Mouse (Mus musculus) CH12.LX (cell line): ENCODE measurements around the gene Esr1. TPM values are rescaled to one million over a fixed set of nuclear protein-coding genes. Genes with fewer than 3 reads are reported as not detected.

Experiments
- DNase-seq: peaks from one replicate; pipeline ENCODE4 v3.0.0-alpha.2; 2013; ENCODE audit errors: extremely low read depth
- H3K27ac ChIP-seq: 2 replicates; pipeline ENCODE4 v1.5.1; 2012; ENCODE audit warnings: low read depth, mild to moderate bottlenecking, control low read depth, moderate library complexity; ENCODE audit not compliant: insufficient read depth
- H3K27me3 ChIP-seq: replicated peaks from 2 replicates; pipeline ENCODE3; 2012; ENCODE audit warnings: inconsistent platforms
- H3K36me3 ChIP-seq, 2 experiments: replicated peaks in 1 of 2; 2 replicates each; pipeline versions ENCODE3 to v1.6.1; 2012; ENCODE audit warnings: inconsistent platforms in 1 of 2, low read length in 1 of 2, mild to moderate bottlenecking in 1 of 2, mixed read lengths in 1 of 2, moderate library complexity in 1 of 2; ENCODE audit not compliant: control insufficient read depth in 1 of 2, insufficient read depth in 1 of 2
- H3K4me1 ChIP-seq, 2 experiments: 2 replicates each; pipeline ENCODE4 v1.6.1; 2012; ENCODE audit warnings: inconsistent platforms in 1 of 2, moderate library complexity in 1 of 2; ENCODE audit not compliant: insufficient read depth in 2 of 2, control insufficient read depth in 1 of 2
- H3K4me2 ChIP-seq: 2 replicates; pipeline ENCODE4 v1.6.1; 2012; ENCODE audit warnings: low read depth, mild to moderate bottlenecking, control low read depth; ENCODE audit not compliant: poor library complexity, insufficient read depth, severe bottlenecking
- H3K4me3 ChIP-seq, 3 experiments: fragments of 150-350 bp in 1 of 3; sonication (generic) in 1 of 3; replicated peaks in 1 of 3; 2 replicates each; pipeline versions ENCODE3 to v1.5.1; 2011 to 2012; ENCODE audit warnings: low read depth in 2 of 3, low read length in 2 of 3, mild to moderate bottlenecking in 2 of 3, moderate library complexity in 2 of 3, control low read depth in 1 of 3, improper control_type of control experiment in 1 of 3, inconsistent platforms in 1 of 3, mixed read lengths in 1 of 3; ENCODE audit not compliant: poor library complexity in 1 of 3
- H3K79me2 ChIP-seq: replicated peaks from 2 replicates; pipeline ENCODE4 v1.6.1; 2012; ENCODE audit warnings: mild to moderate bottlenecking, moderate library complexity; ENCODE audit not compliant: control insufficient read depth, poor library complexity, insufficient read depth, severe bottlenecking; ENCODE audit errors: extremely low read depth
- H3K9ac ChIP-seq: 2 replicates; pipeline ENCODE4 v1.6.1; 2012; ENCODE audit warnings: low read depth, mild to moderate bottlenecking, control low read depth, moderate library complexity; ENCODE audit not compliant: insufficient read depth
- H3K9me3 ChIP-seq: replicated peaks from 2 replicates; pipeline ENCODE3; 2012; ENCODE audit warnings: low read length, inconsistent platforms, mixed read lengths
- BHLHE40 ChIP-seq: IDR thresholded peaks from 2 replicates; pipeline ENCODE4 v1.6.1; 2011; ENCODE audit warnings: mild to moderate bottlenecking, low read depth, low read length, improper control_type of control experiment
- CHD2 ChIP-seq: IDR thresholded peaks from 2 replicates; pipeline ENCODE4 v1.6.1; 2011; ENCODE audit warnings: low read length, improper control_type of control experiment
- E2F4 ChIP-seq: IDR thresholded peaks from 2 replicates; pipeline ENCODE4 v1.6.1; 2011; ENCODE audit warnings: low read depth, low read length, improper control_type of control experiment; ENCODE audit not compliant: insufficient replicate concordance
- EP300 ChIP-seq: IDR thresholded peaks from 2 replicates; pipeline ENCODE4 v1.6.1; 2011; ENCODE audit warnings: low read length, improper control_type of control experiment
- ETS1 ChIP-seq: conservative IDR thresholded peaks from 2 replicates; pipeline ENCODE4 v1.6.1; 2012; ENCODE audit warnings: low read depth, mild to moderate bottlenecking, inconsistent platforms, low read length, improper control_type of control experiment, moderate library complexity
- IRF4 ChIP-seq: IDR thresholded peaks from 2 replicates; pipeline ENCODE4 v1.6.1; 2014; ENCODE audit warnings: low read depth, mild to moderate bottlenecking, inconsistent platforms, low read length, improper control_type of control experiment
- JUN ChIP-seq: IDR thresholded peaks from 2 replicates; pipeline ENCODE4 v1.6.1; 2011; ENCODE audit warnings: low read depth, mild to moderate bottlenecking, low read length, improper control_type of control experiment, moderate library complexity; ENCODE audit not compliant: insufficient read depth
- JUND ChIP-seq: conservative IDR thresholded peaks from 2 replicates; pipeline ENCODE4 v1.6.1; 2011; ENCODE audit warnings: low read depth, low read length, improper control_type of control experiment
- KAT2A ChIP-seq: IDR thresholded peaks from 2 replicates; pipeline ENCODE4 v1.6.1; 2012; ENCODE audit warnings: low read length, improper control_type of control experiment, inconsistent platforms; ENCODE audit not compliant: insufficient replicate concordance
- MAFK ChIP-seq: IDR thresholded peaks from 2 replicates; pipeline ENCODE4 v1.6.1; 2011; ENCODE audit warnings: low read length, improper control_type of control experiment; ENCODE audit not compliant: insufficient replicate concordance
- MAZ ChIP-seq: IDR thresholded peaks from 2 replicates; pipeline ENCODE4 v1.6.1; 2012; ENCODE audit warnings: low read depth, mild to moderate bottlenecking, inconsistent platforms, low read length, improper control_type of control experiment, moderate library complexity
- MXI1 ChIP-seq: IDR thresholded peaks from 2 replicates; pipeline ENCODE4 v1.6.1; 2011; ENCODE audit warnings: mild to moderate bottlenecking, low read depth, low read length, improper control_type of control experiment
- NELFE ChIP-seq: IDR thresholded peaks from 2 replicates; pipeline ENCODE4 v1.6.1; 2011; ENCODE audit warnings: low read depth, low read length, improper control_type of control experiment
- PAX5 ChIP-seq: IDR thresholded peaks from 2 replicates; pipeline ENCODE4 v1.6.1; 2012; ENCODE audit warnings: low read length, inconsistent platforms, mixed read lengths
- POLR2A ChIP-seq: IDR thresholded peaks from 2 replicates; pipeline ENCODE4 v1.6.1; 2011; ENCODE audit warnings: low read depth, mild to moderate bottlenecking, improper control_type of control experiment, low read length
- POLR2AphosphoS2 ChIP-seq: IDR thresholded peaks from 2 replicates; pipeline ENCODE4 v1.6.1; 2011; ENCODE audit warnings: low read depth, low read length, improper control_type of control experiment
- RAD21 ChIP-seq: IDR thresholded peaks from 2 replicates; pipeline ENCODE4 v1.6.1; 2011; ENCODE audit warnings: low read depth, mild to moderate bottlenecking, low read length, improper control_type of control experiment, moderate library complexity
- RCOR1 ChIP-seq: conservative IDR thresholded peaks from 2 replicates; pipeline ENCODE4 v1.6.1; 2012; ENCODE audit warnings: low read depth, mild to moderate bottlenecking, inconsistent platforms, low read length, improper control_type of control experiment
- SMC3 ChIP-seq: IDR thresholded peaks from 2 replicates; pipeline ENCODE4 v1.6.1; 2011; ENCODE audit warnings: low read depth, low read length, improper control_type of control experiment
- TBP ChIP-seq: conservative IDR thresholded peaks from 2 replicates; pipeline ENCODE4 v1.6.1; 2011; ENCODE audit warnings: low read depth, low read length, improper control_type of control experiment
- USF1 ChIP-seq: IDR thresholded peaks from 2 replicates; pipeline ENCODE4 v1.6.1; 2014; ENCODE audit warnings: low read depth, mild to moderate bottlenecking, inconsistent platforms, low read length, improper control_type of control experiment
- ZC3H11A ChIP-seq: IDR thresholded peaks from 2 replicates; pipeline ENCODE4 v1.6.1; 2012; ENCODE audit warnings: low read depth, mild to moderate bottlenecking, inconsistent platforms, low read length, improper control_type of control experiment
- ZNF384 ChIP-seq: IDR thresholded peaks from 2 replicates; pipeline ENCODE4 v1.6.1; 2012; ENCODE audit warnings: low read depth, low read length, improper control_type of control experiment, inconsistent platforms
- dilution Hi-C: fragments of 300-500 bp; cut with MboI; formaldehyde crosslinking; loops from 2 replicates; pipeline ENCODE4 v1.14.3; 2020; ENCODE audit warnings: low sequenced_read_pairs; ENCODE audit not compliant: extremely low pct_unique_long_range_greater_than_20kb, extremely low pct_ligation_motif_present
- in situ Hi-C: fragments of 300-500 bp; cut with MboI; formaldehyde crosslinking; loops from 3 replicates; pipeline ENCODE4 v1.14.3; 2019; ENCODE audit warnings: low sequenced_read_pairs, low pct_ligation_motif_present, low pct_unique_long_range_greater_than_20kb, mixed read lengths
- polyA plus RNA-seq: library from polyadenylated mRNA; unstranded; fragments of >175 nt; gene quantifications from 2 replicates; pipeline ENCODE4 v1.2.1, GENCODE M21; 2012; ENCODE audit warnings: low read depth; ENCODE audit not compliant: insufficient read length
- total RNA-seq, 2 experiments: library from RNA; depleted of rRNA; stranded (reverse); fragments of 300-350 nt in 1 of 2; fragments of >200 nt in 1 of 2; gene quantifications; 2 replicates each; pipeline ENCODE4 v1.2.3; 2012 to 2014

Esr1 gene
- total and polyA plus RNA-seq, 3 experiments: 0.63 to 1.0 (median 0.64) TPM

DNA sequence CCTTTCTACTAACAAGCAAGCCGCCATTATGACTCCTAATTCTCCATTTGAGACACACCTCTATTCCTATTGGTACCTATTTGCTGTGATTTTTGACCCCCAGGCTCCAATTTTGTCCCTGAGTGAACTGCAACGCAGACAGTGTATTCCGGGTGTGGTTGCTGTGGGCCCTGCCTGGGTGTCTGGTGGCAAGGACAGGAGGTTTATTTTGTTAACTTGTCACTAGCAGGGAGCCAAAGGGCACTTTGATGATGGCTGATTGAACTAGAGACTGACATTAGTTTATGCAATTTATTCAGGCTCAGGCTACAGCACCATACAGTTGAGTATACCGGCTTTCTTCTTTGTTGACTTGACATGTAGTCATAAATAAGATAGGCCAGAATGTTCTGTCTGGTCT, 13.2 kb downstream of the Esr1 start:
- in situ Hi-C loops: loop anchor here (25.0 kb wide), 1 partner anchor 538 kb away; no protein-coding TSS in a partner anchor
- no peak overlapping the region for H3K4me2 ChIP-seq
- H3K9ac ChIP-seq: no peak overlapping the region
- H3K27ac ChIP-seq: no peak overlapping the region
- dilution Hi-C loops: no loop called here
- no peaks in the 10 kb centered on the region for H3K27me3 ChIP-seq
- H3K36me3 ChIP-seq: no peaks in the 10 kb centered on the region
- no peaks in the 10 kb centered on the region for H3K9me3 ChIP-seq
- peaks cover 0 to 11% of the 10 kb centered on the region in 2 experiments; a peak in 2 of 4 replicates for H3K4me1 ChIP-seq
- H3K4me3 ChIP-seq: no peak overlapping the region
- H3K79me2 ChIP-seq: no peaks in the 10 kb centered on the region
- no peak for DNase-seq
- TF ChIP-seq BHLHE40 (no peak), EP300 (no peak), ETS1 (no peak), E2F4 (no peak), JUN (no peak), ZC3H11A (no peak)

DNA sequence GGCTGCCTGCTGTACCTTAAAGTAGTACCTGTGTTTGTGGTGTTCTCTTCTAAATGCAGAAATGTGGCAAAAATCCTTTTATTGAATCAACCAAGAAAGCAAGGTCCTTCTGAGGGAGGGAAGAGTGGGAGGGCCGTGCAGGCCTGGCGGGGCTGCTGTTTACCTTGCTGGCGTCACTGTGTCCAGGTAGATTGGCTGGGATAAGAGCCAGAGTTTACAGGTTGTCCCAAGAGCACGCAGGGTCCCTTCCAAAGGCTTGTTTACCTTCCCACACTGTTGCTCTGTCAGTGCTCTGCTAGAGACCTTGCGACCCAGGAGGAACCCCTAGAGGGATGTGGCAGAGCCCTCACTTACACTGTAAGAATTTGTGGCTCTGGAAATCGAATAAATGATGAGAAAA, 13.9 kb downstream of the Esr1 start:
- Histone ChIP-seq H3K27me3 (no peaks in the 10 kb centered on the region), H3K9me3 (no peaks in the 10 kb centered on the region), H3K79me2 (no peaks in the 10 kb centered on the region), H3K9ac (no peak overlapping the region), H3K4me3 (no peak overlapping the region), H3K27ac (no peak overlapping the region), H3K4me1 (peaks cover 0 to 8% of the 10 kb centered on the region in 2 experiments; a peak in 2 of 4 replicates), H3K4me2 (no peak overlapping the region), H3K36me3 (no peaks in the 10 kb centered on the region)
- dilution Hi-C loops (no loop called here), in situ Hi-C loops (loop anchor here (25.0 kb wide), 1 partner anchor 362 kb away; no protein-coding TSS in a partner anchor)
- no peak for TF ChIP-seq CHD2
- no peak for TF ChIP-seq MXI1
- no peak for TF ChIP-seq JUND
- no peak for TF ChIP-seq NELFE
- TF ChIP-seq KAT2A: no peak
- no peak for TF ChIP-seq MAFK
- no peak for TF ChIP-seq ZC3H11A
- no peak for TF ChIP-seq IRF4
- no peak for TF ChIP-seq TBP
- no peak for TF ChIP-seq RAD21
- no peak for TF ChIP-seq EP300
- TF ChIP-seq POLR2A: no peak
- TF ChIP-seq USF1: no peak
- no peak for TF ChIP-seq PAX5
- TF ChIP-seq E2F4: no peak
- no peak for TF ChIP-seq POLR2AphosphoS2
- no peak for TF ChIP-seq MAZ
- TF ChIP-seq ZNF384: no peak
- TF ChIP-seq SMC3: no peak
- no peak for TF ChIP-seq RCOR1
- no peak for DNase-seq
